Mouse (Mus musculus) spleen, adult 2 months (tissue): ENCODE data around the gene Tlr6. TPM values are rescaled to one million over a fixed set of nuclear protein-coding genes. Genes with fewer than 3 reads are reported as not detected.

Experiments
- DNase-seq, 2 experiments: peaks; one replicate each; pipeline versions ENCODE4 v3.0.0 to v3.0.0-alpha.2; 2012 to 2021; ENCODE audit warnings: low spot score in 2 of 2, low read depth in 1 of 2
- H3K27ac ChIP-seq: fragments of 200-500 bp; 2 replicates; pipeline ENCODE4 v1.5.1; 2012; ENCODE audit warnings: low read length, inconsistent platforms; ENCODE audit not compliant: insufficient read depth
- H3K27me3 ChIP-seq: fragments of 200-500 bp; 2 replicates; pipeline ENCODE4 v1.6.1; 2012; ENCODE audit warnings: mild to moderate bottlenecking, moderate library complexity, low read length, inconsistent platforms; ENCODE audit not compliant: control insufficient read depth, insufficient read depth
- H3K36me3 ChIP-seq: fragments of 200-500 bp; 2 replicates; pipeline ENCODE4 v1.6.1; 2012; ENCODE audit warnings: mild to moderate bottlenecking, low read length, inconsistent platforms; ENCODE audit not compliant: control insufficient read depth, insufficient read depth
- H3K4me1 ChIP-seq: fragments of 200-500 bp; 2 replicates; pipeline ENCODE4 v1.6.1; 2011; ENCODE audit warnings: inconsistent platforms; ENCODE audit not compliant: control insufficient read depth, insufficient read depth, insufficient read length
- H3K4me3 ChIP-seq: fragments of 200-500 bp; 2 replicates; pipeline ENCODE4 v1.5.1; 2011; ENCODE audit warnings: mild to moderate bottlenecking, inconsistent platforms; ENCODE audit not compliant: insufficient read depth, insufficient read length; ENCODE audit errors: extremely low read depth
- CTCF ChIP-seq: fragments of 200-500 bp; IDR thresholded peaks from 2 replicates; pipeline ENCODE4 v1.5.1; 2011; ENCODE audit warnings: mild to moderate bottlenecking, inconsistent platforms; ENCODE audit not compliant: insufficient read depth, insufficient read length, insufficient replicate concordance; ENCODE audit errors: extremely low read depth
- POLR2A ChIP-seq: fragments of 200-500 bp; IDR thresholded peaks from 2 replicates; pipeline ENCODE4 v1.6.1; 2011; ENCODE audit warnings: low read depth, low read length, inconsistent platforms
- WGBS: fragments of 180-500 bp; shearing (Covaris S2); methylation state at CpG from one replicate; pipeline ENCODE4 v1.1.7; 2018; 5-methylcytosine and 5-hydroxymethylcytosine counted together
- polyA plus RNA-seq: library from polyadenylated mRNA; depleted of rRNA; stranded (reverse); fragments of >200 nt; gene quantifications from 2 replicates; pipeline ENCODE4 v1.2.3, GENCODE M21; 2012; rRNA removed

Gene Tlr6
- polyA plus RNA-seq, 1 experiment: 2.4 TPM

DNA sequence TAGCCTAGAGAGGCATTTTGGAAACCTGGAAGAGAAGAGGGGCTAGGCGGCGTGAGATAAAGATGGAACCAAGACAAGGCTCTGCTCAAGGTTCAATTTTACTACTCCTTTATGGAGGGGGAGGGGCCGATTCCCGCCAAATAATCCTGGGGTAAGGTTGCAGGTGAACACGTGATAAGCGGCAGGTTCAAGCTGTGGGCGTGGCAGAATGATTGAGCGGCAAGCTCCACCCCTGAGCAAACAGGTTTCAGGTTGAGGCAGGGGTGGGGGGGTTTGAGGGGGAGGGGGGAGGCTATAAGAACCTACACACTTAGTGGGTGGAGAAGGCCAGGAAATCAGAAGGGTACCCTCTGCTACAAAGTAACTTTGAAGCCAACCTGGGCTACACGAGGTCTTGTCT, 42.7 kb downstream of the Tlr6 start:
- no peaks in the 10 kb centered on the region for H3K36me3 ChIP-seq
- 93% methylated on average over 9 of the region's 9 CpGs for WGBS
- DNase-seq: no peak
- no peak for TF ChIP-seq POLR2A
- no peak for TF ChIP-seq CTCF
- H3K4me1 ChIP-seq: peaks cover 6% of the 10 kb centered on the region; the same call in 1 of the 2 replicates
- H3K4me3 ChIP-seq: no peak overlapping the region
- no peak overlapping the region for H3K27ac ChIP-seq
- H3K27me3 ChIP-seq: no peaks in the 10 kb centered on the region

DNA sequence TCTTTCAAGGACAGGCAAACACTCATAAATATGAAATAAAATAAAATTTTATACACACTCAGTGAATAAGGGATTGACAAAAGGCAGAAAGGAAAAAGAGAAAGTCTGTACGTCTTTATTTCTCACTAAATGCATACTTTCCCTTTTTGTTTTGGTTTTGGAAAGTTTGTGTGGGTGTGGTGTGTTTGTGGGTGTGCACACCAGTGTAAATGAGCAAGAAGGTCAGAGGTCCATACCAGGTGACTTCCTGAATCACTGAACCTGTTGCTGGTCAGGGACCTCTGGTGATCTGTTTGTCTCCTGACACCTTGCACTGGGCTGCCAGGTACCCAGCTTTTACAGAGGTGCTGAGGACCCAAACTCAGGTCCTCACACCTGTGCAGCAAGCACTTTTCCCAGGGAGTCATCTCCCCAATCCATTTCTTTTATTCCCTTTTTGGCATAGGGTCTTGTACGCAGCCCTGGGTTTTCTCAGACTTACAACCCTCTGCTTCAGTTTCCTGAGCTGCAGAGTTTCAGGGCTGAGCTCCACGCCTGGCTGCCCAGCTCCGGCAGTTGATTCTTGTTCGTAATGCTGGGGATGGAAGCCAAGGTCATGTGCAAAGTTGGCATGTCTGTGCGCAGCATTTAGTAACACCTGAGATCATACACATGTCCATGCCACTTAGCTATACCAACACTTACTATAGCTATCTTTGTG, 51.2 kb downstream of the Tlr6 start:
- H3K27me3 ChIP-seq: no peaks in the 10 kb centered on the region
- 58% methylated on average over 6 of the region's 6 CpGs for WGBS
- H3K4me1 ChIP-seq: peaks cover 12% of the 10 kb centered on the region; the same call in 1 of the 2 replicates
- H3K27ac ChIP-seq: peak overlapping the region; percentile 60
- DNase-seq: peak in 1 of 2 experiments; percentile 44
- no peaks in the 10 kb centered on the region for H3K36me3 ChIP-seq
- TF ChIP-seq CTCF (no peak), POLR2A (no peak)
- H3K4me3 ChIP-seq: no peak overlapping the region

DNA sequence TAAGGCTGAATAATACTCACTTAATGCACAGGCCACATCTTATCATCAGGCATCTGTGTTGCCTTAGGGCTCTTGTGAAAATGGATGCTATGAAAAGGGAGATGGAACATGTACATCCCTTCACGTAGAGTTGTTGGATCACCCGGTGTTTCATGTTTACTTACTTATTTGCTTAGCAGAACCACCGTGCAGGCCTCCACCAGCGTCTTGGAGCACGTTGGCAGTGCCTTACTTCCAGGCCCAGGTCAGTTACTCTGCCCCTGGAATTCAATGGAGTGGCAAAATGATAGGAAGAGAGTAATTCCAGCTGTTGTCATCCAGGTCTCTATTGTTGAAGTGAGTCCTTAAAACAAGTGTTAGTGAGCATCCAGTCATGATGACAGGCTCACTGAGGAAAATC, 52.0 kb downstream of the Tlr6 start:
- WGBS: 95% methylated on average over 5 of the region's 5 CpGs
- no peaks in the 10 kb centered on the region for H3K27me3 ChIP-seq
- no peak overlapping the region for H3K27ac ChIP-seq
- TF ChIP-seq POLR2A (no peak), CTCF (no peak)
- DNase-seq: no peak
- H3K4me1 ChIP-seq: peaks cover 12% of the 10 kb centered on the region; the same call in 1 of the 2 replicates
- H3K4me3 ChIP-seq: no peak overlapping the region
- H3K36me3 ChIP-seq: no peaks in the 10 kb centered on the region

DNA sequence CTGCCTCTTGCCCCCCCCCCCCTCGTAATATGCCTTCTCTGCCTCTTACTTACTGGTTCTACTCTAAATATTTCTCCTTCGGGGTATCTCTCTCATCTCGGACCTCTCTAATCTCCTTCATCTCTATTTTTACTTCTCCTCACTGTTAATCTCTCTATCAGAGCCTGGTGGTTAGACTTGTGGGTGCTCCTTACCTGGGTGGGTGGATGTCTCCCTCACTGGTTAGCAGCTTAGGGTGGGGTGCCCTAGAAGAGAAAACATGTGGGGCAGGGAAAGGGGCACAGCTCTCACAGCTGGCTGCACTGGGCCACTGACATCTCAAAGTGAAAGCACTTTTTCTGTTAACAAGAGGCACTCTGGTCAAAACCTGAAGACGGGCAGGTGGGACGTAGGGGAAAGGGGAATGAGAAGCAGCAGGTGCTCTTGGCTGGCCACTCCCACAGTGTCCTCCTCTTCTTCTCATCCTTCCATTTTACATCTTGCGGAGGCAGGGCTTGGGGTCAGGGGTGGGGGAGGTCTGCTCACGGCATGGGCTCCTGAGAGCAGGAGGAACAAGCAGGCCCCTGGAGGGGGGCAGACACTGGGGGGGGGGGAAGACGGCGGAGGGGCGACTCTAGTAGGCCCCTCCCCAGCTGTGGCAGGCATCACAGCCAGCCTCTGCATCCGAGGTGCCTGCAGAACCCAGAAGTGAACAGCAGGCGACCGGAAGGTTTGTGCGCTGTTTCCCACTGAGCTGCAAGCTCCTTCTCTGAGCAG, 54.2 kb downstream of the Tlr6 start:
- Histone ChIP-seq H3K27ac (peak overlapping the region; percentile 75), H3K27me3 (no peaks in the 10 kb centered on the region), H3K4me1 (peaks cover 12% of the 10 kb centered on the region; the same call in 1 of the 2 replicates), H3K36me3 (no peaks in the 10 kb centered on the region), H3K4me3 (peak overlapping the region; percentile 28; the same call in 1 of the 2 replicates)
- 60% methylated on average over 12 of the region's 14 CpGs for whole genome bisulfite sequencing
- TF ChIP-seq CTCF (no peak), POLR2A (no peak; the same call in 1 of the 2 replicates)
- peak in 1 of 2 experiments; percentile 41 for DNase-seq

Other genes starting within 250 kb of the Tlr6 start
- gene Klf3, start 156.7 kb downstream of the Tlr6 start, polyA plus RNA-seq: 75.2 and 111 TPM in 2 replicates
- gene Tlr1, start 26.5 kb downstream of the Tlr6 start, polyA plus RNA-seq: 20.8 and 42.8 TPM in 2 replicates
- 5.5 and 6.1 TPM in 2 replicates for gene Fam114a1, start 10.0 kb upstream of the Tlr6 start, polyA plus RNA-seq
- 2.5 and 2.9 TPM in 2 replicates for gene Tmem156, start 132.0 kb upstream of the Tlr6 start, polyA plus RNA-seq
- 15.1 and 18.3 TPM in 2 replicates for gene Klhl5, start 147.4 kb upstream of the Tlr6 start, polyA plus RNA-seq
- gene Wdr19, start 239.6 kb upstream of the Tlr6 start, polyA plus RNA-seq: 0.60 and 0.67 TPM in 2 replicates